Mouse (Mus musculus) urinary bladder, postnatal 4 days (tissue): Measurements from ENCODE around the gene Olfr262.
"Not testable (repeated sequence)": the region's sequence is repeated elsewhere in the genome, so short reads cannot be mapped to it uniquely, and the experiment has no call there.

Source experiments
- DNase-seq, 2 experiments: peaks; one replicate each; pipeline ENCODE4 v3.0.0; 2021 to 2022; ENCODE audit warnings: low spot score in 2 of 2

Gene Olfr262

GRCm38 (mm10) chr19:12241559-12241958 lies at the start of gene Olfr262:
TSS of gene Olfr262 (minus strand) at chr19:12241659.
- no peak for DNase-seq

DNA sequence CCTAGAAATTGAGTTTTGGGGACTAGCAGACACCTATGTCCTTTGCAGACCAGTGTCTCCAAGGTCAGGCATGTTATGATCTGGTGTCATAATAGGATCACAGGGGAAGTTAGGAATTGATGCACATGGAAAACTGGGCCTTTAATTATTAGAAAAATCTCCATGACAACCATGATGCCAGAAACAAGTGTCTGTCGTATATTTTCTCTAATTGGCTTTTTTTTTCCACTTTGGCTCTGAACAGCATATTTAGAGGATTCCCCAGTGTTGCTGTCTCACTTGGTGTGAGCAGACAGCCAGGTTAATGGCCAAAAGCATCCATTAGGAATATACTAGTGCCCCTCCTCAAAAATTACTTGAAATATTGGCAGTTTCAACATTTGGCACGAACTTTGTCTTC lies 38.1 kb upstream of the Olfr262 start, which contains the start of gene Olfr1434:
Olfr1434 (plus strand) TSS at position 301 of the 400 bp plus-strand sequence.
- DNase-seq: no peak

- DNase-seq: no peak
Measured at GRCm38 (mm10) chr19:12260732-12261131, 19.3 kb upstream of the Olfr262 start, which contains the start of gene Olfr235. TSS of gene Olfr235 (plus strand) at chr19:12261032.

DNA sequence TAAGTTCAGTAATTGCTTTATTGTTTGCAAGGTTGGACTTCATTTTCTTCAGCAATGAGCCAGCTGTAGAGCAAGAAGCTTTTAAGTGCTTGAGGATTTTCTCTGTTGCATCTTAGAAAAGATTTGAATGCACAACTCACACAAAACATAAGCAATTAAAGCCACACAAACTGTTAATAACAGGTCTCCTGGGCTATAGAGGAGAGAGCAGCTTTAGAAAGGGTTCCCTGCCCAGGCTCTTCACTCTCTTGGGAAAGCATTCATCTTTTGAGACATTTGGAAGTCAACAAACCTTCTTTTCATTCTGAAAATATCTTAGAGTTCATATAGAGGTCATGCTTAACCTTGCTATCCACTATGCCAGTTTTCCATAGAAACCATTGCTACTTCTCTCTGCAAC lies 9.0 kb downstream of the Olfr262 start, which contains the start of gene Olfr1432:
Olfr1432 (minus strand) TSS at position 101 of the 400 bp plus-strand sequence.
- not testable (repeated sequence) for DNase-seq

GRCm38 (mm10) chr19:12200334-12200733 lies 41.1 kb downstream of the Olfr262 start, which contains the start of gene Olfr1431:
TSS of gene Olfr1431 (plus strand) at chr19:12200634.
- no peak for DNase-seq

- not testable (repeated sequence) for DNase-seq
Measured at GRCm38 (mm10) chr19:12199076-12199475, 42.4 kb downstream of the Olfr262 start.
